Mouse (Mus musculus) WW6 (cell line): ENCODE results near the gene Lmntd1.

Source experiments
- DNase-seq: peaks from one replicate; pipeline ENCODE4 v3.0.0-alpha.2; 2013; ENCODE audit warnings: low read depth, low spot score

Gene Lmntd1

DNA sequence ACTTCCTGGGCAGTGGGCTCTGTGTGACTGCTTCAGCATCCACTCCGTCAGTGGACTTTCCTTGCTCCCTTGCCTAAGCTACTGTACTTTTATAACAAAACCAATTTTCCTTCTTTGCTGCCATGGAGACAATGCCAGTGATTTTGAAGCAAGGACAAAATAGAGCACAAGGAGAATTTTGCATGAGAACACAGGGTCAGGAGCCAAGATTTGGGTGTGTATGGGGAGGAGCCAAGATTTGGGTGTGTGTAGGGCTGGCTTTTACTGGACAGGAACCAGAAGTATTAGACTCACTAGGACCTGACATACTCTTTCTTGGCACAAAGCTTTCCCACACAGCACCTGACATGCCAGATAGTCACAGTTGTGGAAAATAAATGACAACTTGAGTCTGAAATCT, 179.0 kb downstream of the Lmntd1 start:
- no peak for DNase-seq

DNA sequence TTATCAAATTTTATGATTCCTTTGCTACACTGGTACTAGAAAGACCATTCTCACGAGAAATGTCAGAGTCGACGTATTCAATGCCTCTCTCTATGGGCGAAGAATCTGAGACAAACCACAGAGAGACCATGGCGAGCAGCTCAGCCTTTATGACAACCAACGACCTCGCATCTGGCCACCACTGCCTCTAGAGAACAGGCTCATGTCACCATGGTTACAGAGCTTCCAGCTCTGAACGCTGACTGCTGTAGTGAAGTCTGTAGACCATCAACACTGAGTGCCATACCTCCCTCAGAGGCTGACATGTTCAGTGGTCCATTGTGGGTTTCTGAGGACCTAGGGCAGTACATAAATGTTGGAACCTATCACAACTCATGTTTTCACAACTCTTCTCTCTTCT, 180.2 kb downstream of the Lmntd1 start:
- DNase-seq: no peak

DNA sequence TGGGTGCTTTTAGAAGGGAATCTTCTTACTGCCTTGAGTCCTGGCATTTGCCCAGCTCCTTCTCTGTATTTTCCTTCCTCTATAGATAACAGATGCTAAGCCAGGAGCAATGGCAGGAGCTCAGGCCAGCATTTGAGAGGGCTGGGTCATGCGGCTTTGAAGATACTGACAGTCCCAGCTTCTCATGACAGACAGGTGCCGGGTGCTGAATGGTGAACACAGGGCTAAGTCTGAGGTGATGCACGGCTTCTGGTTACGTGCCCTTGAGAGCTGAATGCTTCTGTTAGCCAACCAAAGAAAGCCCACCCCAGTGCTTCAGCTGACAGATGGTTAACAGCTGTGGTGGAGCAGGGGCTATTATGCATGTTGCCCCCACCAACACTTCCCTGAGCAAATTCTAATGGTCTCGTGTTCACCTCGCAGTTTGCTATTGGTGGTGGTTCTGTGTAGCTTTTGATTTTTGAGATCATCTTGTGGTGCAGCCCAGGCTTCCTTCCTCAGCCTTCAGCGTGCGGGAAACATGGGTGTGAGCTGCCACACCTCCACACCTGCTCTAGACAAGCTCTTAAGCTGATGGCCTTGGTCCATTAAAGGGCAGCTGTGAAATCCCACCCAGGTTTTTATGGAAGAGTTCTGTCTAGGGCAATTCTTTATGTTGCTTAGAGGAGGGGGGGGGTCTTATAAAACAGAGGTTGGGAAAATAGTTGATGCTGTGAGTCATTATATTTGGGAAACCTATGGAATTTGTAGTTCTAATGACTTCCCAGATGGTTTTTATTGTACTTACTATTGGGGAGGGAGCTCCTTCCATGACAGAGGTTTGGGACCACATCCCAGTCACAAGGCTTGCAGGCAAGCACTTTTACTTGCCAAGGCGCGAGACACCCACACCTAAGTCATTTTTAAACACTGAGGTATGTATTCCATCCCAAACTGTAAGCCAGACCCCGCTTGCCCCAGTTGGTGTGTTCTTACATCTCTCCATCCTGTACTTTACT, 181.1 kb downstream of the Lmntd1 start:
- no peak for DNase-seq

DNA sequence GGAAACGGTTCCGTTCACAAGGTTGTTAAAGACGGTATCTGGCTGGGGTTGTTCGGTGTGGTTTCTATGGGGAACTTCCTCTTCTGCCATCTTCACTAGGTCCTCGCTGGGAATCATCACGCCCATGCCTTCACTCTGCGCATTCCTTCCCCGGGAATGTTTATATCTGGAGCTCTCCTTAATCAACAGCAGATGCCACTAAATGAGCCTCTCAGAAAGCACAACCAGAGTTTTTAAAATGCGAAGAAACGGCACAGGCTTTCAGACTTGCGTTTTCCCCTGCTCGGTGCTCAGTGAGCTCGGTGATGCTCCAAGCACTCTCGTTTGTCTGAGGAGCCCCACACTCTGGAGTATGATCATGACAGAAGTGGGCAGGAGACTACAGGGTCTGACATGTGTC, 182.4 kb downstream of the Lmntd1 start:
- DNase-seq: no peak

DNA sequence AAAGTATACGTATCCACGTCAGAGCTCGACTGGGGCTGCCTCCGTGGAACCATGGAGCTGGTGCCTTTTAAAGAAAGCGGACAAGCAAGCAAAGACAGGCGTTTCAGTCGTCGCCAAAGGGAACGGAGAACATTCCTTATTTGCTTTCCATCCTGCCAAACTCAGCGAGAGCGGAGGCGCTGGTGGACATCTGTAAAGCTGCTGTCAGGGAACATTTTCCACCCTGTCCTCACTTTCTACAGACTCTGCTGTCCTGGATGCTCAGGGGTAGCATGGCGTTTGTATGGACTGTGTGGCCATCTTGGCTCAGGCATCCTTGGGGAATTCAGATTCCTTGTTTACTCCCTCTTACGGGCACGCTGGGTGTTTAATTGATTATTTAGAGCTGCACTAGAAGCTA, 186.7 kb downstream of the Lmntd1 start:
- no peak for DNase-seq

DNA sequence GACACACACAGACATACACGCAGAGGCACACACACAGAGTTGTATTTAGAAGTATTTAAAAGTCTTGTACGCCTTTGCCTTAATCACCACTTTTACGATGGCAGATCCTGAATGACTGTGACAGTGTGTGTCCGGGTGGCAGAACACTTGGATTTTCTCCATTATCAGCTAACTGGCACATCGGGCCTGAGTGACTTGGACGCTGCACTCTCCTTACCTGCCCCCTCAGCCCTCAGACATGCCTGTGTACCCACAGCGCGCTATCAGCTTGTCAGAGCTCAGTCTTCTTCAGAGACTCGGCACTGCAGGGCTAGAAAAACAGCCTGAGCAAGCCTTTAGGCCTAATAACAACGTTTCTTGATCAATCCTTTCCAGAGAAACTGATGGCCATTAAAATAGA, 187.6 kb downstream of the Lmntd1 start:
- no peak for DNase-seq

DNA sequence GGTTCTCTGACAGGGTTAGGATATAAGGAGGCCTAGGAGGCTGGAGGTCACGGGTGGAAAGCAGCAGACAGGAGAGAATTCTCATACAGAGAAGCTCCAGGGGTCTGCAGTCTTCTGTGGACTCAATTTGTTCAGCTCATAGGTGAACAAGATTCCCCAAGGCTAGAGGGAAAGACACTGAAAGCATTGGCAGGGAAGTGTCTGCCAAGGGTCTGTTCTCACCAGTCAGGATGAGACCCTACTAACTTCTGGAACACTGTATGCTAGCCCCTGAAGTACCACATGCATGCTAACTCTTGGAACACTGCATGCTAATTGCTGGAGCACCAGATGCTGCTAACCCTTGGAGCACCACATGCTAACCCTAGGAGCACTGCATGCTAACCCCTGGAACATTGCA, 190.0 kb downstream of the Lmntd1 start:
- no peak for DNase-seq

DNA sequence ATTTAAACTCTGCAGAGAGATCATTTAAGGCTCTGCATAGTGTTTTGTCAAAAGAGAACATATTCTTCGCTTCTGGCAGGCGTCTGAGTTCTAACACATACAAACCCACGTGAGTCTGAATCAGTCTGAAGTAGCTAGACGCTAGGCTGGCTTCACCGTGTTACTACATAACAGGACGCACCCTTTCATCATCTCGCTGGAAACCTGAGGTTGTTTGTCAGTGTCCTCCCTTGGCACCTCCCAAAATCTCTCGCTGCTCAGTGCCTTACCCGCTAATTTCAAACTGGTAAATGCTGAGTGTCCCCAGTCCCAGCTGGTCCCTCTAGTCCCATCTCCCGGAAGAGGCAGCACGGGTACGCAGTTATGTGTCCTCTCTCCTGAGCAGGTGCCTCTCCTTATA, 190.6 kb downstream of the Lmntd1 start:
- no peak for DNase-seq

DNA sequence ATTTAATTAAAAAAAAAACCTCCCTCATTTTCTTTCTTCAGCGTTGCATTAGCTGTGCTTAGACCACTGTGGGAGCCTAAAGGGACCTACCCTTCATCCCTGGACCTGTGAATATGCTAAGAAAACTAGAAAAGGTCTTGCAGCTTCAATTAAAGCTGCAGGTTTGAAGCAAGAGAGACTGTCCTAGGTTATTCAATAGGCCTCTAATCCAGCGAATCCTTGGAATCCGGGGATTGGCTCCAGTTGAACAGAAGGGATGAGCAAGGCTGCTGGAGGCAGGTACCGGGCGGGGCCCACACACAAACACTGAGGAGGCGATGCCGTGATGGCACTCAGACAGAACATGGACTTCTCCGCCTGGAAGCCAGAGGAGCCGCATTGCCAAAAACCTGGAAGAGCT, 192.5 kb downstream of the Lmntd1 start:
- no peak for DNase-seq

DNA sequence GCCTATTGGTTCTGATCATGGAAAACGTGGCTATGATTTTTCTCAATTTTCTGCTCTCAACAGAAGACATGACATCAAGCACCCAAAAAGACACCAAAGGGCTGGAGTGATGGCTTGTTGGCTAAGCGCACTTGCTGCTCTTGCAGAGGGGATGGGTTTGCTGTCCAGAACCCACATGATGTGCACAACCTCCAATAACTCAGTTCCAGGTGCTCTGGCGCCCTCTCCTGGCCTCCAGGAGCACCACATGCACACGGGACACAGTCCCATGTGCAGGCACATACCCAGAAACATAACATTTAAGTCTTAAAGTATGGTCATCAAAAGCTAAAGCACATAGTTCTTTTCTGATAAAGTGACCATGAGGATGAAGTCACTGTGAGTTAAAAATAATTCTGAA, 193.7 kb downstream of the Lmntd1 start:
- no peak for DNase-seq

DNA sequence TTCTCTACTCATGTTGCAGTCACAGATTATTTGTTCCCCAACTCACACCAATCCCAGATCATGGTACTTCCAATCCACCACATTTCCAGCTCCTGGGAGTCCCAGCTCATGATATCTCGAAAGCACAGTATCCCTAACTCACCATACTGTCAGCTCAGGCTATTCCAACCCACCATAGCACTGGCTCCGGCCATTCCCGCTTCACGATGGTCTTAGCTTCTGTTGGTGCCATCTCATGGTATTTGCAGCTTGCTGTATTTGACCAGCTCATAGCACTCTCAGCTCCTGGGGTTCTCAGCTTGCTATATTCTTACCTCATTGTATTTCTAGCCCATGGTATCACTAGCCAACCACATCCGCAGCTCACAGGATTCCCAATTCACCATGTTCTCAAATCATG, 195.3 kb downstream of the Lmntd1 start:
- DNase-seq: no peak

DNA sequence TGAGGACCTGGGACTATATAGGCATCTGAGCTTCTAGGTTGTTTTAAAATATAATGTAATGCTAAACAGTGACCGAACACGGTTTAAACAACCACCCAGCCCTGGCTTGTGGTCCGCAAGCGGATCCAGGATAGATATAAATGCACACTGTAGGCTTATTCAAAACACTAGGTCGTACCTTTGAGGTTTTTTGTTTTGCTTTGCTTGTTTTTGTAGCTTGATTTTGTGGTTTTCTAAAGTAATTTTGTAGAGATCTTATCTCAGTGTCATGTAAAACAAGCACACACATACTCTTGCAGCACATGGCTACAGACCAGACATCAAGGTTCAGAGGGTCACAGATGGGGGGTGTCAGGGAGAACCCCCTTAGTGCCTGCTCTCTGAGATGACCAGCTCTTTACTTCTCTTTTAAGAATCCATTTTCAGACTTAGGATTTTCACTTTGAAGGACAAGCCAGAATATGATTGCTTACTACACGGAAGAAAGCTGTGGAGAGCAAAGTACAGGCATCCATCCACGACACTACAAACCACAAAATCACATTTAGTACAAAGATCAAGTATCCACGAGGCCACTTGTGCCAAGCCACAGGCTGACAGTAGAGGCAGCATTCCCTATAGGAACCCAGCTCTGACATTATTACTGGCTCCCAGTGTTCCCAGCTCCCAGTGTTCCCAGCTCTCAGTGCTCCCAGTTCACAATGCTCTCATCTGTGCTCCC, 196.2 kb downstream of the Lmntd1 start:
- no peak for DNase-seq

DNA sequence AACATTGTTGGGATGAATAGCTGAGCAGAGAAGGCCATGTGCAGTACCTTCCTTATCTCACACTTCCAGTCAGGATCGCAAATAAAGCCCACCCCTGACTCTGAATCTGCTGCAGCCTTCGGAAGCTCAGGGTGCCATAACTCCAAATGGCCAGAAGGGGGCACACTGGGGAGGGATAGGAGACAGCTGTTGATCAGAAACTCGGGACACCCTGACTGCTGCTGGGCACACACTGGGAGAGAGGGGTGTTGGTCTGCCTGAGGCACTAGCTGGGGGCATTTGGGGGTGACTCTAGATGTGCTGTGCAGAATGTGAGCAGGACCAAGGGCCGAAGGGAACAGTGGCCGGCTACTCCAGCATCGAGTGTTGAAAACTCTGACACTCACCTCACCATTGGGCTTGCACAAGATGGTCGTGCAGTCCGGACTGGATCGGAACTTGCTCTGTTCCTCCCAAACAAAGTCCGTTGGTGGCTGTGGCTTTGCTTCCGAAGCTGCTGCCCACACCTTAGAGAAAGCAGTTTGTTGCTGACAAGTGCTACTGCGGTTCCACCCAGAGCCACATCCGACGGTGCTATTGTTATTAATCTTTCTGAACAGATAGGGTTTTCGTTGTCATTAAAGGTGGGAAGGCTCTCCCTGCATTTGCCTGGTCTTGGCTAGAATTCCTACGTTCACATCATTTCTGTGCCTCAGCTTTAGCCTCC, 197.0 kb downstream of the Lmntd1 start:
- DNase-seq: peak; percentile 39

DNA sequence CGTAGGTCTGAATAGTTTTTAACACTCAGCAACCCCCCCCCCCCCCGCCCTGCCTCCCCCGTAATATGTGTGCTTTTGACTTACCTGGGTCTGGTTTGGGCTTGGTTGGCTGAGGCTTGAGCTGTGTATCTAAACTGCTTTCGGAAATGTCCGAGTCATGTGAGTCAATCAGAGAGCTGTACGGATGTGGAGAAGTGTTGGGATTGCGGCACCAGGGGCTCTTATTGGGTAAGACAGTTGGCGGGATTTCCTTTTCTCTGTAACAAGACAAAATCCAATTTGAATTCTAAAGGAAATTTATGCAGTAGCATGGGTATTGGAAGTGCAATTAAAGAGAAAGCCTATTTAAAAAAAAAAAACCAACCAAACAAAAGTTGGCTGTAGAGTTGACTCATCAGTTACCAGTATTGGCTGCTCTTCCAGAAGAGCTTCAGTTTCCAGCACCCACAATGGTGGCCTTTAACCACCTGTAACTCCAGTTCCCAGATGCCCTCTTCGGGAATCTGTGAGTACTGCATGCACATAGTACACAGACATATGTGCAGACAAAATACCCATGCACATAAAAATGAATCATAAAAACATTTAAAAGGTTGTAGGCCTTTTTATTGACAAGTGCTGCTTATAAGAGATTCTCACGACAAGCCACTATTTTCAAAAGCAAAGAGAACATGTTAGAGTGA, 209.6 kb downstream of the Lmntd1 start:
- DNase-seq: no peak

DNA sequence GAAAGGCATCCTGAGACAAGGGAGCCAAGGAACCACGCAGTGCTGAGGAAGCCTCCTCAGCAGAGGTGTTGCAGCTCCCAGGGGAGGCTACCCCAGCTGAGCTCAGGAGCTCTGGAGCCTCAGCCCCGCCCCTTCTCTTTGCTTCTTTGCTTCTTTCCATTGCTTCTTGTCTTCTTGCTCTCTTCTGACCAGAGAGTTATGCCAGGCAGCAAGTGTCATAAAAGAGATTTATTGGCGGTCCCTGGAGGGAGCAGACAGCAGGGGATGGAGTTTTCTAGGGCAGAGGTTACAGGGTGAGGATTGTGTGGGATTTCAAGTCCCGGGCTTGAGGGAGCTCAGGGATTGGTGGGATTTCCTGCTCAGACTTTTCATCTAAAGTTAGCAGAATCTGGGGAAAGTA, 213.0 kb downstream of the Lmntd1 start:
- DNase-seq: no peak

DNA sequence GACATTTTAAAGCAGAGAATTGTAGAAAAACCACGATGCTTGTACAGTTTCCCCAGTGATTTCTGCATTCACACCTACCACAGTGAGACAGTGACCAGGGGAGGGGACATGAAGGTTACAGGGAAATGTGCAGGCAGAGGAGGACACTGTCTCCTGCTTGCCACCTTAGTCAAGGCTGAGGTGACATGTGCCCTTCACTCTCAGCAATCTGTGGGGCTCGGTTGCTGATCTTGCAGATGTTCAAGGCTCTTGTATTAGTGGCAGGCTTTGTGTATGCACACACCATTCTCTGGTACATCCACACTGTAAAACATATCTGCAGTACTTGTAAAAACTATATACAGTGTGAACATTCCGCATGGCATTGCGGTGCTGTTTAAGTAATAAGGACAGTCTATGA, 216.2 kb downstream of the Lmntd1 start:
- no peak for DNase-seq

DNA sequence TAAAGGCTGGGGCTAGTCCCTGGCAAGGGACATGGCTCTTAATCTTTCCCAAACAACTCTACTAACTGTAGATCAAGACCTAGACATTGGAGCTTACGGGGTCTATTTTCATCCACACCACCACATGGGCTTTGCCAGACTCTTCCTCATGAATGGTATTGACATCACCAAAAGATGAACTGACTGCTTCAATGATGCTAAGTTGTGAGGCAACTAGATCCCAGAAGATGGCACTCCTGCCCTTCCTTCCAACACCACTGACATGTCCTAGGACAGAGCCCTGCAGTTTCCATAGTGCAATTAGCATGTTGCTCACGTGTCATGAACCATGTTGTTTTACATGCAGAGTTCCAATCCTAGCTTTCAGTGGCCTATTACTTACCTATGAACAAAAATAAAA, 217.6 kb downstream of the Lmntd1 start:
- DNase-seq: no peak

DNA sequence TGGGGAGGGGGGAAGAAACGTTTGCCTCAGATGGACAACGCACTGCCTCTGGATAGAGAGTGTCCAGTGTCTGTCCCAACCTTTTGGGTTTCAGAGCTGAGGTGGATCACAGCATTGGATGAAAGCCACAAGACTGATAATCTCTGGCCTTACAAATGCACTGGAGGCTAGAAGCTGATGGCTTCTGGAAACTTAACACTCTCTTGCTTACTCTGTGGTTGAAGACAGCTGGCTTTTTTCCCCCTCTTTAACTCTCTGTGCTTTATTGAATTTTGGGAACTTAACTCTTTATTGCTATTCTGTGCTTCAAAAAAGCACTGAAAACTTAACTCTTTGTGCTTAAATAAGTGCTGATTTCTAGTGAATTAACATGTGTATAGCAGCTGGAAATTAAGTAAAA, 223.7 kb downstream of the Lmntd1 start:
- no peak for DNase-seq

DNA sequence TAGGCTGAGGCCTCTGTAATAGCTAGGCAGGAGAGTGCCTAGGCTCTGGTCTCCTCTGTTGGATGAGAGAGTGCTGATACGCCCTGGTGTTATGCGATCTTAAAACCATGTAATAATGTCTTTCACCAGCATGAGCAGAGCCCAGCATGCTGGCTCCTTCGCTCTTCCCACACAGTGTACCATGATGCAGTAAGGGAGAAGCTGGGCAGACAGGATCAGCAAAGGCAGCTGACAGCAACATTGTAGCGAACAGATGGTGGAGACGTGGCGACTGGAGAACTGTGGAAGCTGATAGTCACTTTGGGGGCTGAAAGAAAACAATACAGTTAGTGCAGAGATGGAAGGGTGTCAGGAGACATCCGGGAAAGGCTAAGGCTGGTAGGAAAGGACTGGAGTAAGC, 224.2 kb downstream of the Lmntd1 start:
- no peak for DNase-seq

DNA sequence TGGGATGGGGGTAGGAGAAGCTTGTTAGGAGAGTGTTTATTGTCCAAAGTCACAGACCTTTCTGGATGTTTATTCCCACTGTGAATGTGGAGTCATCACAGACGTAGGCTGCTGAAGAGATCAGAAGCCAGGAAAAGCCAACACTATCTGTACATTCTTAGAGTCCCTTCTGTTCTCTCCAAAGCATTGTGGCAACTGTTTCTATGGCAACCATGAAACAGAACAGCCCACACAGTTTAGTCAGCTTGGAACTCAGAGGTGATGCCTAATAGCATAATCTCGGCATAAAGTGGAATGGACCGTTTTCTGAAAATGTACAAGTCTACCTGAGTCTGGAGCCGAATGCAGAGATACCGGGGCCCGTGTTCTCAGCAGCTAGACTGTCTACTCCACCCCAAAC, 226.7 kb downstream of the Lmntd1 start:
- no peak for DNase-seq

DNA sequence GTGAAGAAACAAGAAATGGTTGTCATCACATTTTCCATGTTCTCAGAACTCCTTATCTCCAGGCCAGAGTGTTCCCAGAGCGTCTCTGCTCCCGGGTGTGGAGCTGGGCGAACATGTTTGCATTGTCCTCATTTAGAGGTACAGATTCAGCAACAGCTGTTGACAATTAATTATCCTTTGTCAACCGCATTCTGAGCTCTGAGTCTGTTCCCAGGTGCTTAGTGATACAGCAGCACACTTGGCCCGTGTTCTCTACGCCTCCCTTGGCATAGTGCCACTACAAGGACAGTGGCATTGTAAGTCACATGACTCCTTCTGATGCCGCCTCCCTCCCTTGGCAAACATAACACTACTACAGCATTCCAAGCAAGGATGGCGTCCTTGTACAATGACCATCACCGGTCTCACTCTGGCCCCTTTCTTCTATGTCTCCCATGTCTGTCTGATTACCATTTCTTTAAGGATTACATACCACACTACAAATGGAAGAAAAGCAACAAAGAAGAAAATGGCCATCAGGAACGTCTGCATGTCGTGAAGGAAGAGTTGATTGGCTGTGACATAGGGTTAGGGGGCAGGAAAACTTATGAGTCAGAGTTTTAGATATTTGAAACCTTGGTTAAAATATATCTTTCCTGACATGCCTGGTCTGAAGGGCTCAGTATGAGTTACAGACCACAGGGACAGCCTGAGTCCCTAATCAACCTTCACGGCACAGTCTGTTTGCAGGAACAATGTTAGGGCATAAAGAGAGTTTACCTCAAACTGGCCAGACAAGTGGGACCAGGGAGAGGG, 231.3 kb downstream of the Lmntd1 start:
- DNase-seq: no peak
